Mouse (Mus musculus) c-Kit-positive CD71-positive TER-119-positive erythroid progenitor cells, embryonic 14.5 days (primary cell): ENCODE measurements around the gene Naxe.
A peak's percentile ranks its signal among the peaks of the same experiment; 100 is the strongest.

Source experiments
- DNase-seq: peaks from one replicate; pipeline ENCODE4 v3.0.0-alpha.2; 2013; ENCODE audit warnings: low spot score

The Naxe gene

DNA sequence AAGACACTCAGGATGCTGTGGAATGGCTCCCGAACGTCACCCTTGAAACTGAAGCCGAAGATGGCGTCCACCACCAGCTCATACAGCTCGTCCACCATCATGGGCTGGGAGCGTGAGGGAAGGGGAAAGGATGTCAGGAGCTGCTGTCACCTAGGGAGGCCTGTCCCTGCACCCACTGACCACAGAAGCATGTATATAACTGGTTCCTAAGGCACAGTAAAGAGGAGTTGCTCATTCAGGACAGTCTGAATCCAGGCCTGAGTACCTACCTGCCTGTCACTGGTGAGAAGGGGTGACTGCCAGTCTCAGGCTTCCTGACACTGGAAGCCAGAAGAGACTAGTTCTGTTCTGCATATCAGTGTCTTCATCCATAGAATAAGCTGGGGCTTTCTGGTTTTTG, 1.3 kb downstream of the Naxe start:
- DNase-seq, result no peak

GRCm38 (mm10) chr3:88049532-88049931, 8.8 kb downstream of the Naxe start:
- no peak for DNase-seq

- DNase-seq, result peak; percentile 97
Observed at GRCm38 (mm10) chr3:88042661-88043421, 15.5 kb downstream of the Naxe start, which contains the start of gene Gpatch4. Gene Gpatch4, plus strand, starts transcription at chr3:88043108.

GRCm38 (mm10) chr3:88035561-88036293, 22.6 kb downstream of the Naxe start:
- no peak for DNase-seq

DNA sequence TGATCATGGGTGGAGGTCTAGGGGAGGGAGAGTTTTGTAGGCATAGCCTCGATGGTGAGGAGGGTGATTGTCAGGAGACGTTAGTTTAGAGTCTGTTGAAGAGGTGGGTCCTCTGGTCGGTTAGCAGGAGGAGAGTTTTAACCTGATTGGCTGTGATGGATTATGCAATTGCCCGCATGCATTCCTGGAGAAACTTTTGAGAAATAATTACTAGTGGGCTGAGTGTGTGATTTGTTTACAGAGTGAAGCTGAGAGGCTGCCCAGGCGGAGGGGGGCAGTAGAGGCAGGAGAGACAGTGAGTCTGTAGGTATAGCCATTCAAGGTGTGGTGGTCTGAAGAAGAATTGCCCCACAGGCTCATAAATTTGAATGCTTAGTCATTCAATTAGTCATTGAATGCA, 24.8 kb downstream of the Naxe start:
- no peak for DNase-seq

GRCm38 (mm10) chr3:88030608-88031395, 27.5 kb downstream of the Naxe start:
- no peak for DNase-seq

- no peak for DNase-seq
Observed at GRCm38 (mm10) chr3:88027434-88028186, 30.7 kb downstream of the Naxe start, which contains the start of gene Hapln2. Gene Hapln2, minus strand, starts transcription at chr3:88027583.

DNA sequence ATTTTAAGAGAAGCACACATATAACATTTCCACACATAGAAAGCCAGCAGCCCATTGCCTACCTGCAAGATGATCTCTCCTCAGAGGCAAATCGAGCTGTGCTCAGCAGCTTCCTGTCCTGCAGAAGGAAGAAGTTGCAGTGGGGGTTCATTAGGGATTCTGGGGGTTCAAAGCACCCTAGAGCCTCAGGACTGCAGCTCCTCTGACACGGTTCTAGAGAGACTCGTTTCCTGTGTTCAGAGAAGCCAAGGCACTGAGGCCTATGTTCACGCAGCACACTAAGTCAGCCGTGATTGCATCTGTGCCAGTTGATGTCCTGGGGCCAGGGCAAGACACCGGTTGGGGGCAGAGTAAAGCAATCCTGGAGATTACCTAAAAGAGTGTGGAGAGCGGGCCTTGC, 31.5 kb downstream of the Naxe start:
- no peak for DNase-seq

DNA sequence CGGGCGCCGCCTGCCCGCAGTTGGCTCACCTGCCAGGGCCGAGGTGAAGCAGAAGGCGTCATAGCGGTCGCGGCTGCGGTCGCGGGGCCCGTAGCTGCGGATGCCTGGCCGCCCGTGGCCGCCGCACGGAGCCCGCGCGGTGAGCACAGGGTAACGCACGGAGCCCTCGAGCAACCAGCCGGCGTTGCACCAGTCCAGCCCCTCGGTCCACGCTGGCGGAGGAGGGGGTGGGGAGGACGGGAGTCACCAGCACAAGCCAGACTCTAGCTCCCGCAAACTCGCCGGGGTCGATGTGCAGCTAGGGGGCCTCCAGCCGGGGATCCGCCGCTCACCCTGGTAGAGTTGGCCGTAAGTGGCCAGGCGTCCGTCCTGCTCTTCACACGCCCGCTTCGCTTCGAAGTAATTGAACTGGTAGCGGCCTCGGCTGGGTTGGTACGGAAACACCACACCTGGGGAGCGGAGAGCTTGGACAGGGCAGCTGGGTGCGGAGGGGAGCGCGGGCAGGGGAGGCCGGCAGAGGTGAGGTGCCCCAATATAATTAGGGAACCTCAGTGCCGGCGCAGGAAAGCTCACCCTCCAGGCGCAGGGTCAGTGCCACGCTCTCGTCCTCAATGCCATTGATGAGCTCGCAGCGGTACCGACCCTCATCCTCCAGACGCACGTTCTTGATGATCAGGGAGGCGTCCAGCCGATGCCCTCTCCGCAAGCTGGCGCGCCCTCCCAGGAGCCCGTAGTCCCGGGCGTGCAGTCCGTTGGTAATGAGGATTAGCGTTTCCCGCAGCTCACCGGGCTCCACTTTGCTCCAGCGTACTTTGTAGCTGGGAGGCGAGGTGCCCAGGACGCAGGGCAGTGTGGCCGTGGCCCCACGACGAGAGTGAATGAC, 34.9 kb downstream of the Naxe start:
- no peak for DNase-seq

GRCm38 (mm10) chr3:88022322-88023191, 35.7 kb downstream of the Naxe start:
- peak; percentile 73 for DNase-seq

DNA sequence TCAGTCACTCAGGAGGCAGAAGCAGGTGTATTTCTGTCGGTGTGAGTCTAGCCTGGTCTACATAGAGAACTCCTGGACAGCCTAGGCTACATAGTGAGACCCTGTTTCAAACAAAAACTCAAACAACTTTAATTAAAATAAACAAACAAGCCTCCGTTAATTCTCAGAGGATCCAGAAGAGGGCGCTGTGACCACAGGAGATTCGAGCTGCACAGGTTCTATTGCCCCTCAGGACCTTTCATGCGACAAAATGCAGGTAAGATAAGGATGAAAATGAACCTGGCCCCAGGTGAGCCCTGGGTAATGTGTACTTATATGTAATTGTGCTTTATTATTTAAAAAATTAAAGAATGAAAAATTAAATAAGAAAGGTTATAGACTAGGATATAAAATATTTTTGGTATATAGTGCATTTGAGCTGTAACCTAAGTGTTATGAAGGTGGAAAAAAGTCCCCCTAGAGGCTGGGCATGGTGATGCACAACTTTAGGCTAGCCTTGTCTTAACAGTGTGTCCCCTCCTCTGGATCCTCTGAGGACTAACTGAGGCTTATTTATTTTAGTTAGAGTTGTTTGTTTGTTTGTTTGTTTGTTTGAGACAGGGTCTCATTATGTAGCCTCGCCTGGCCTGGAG, 47.5 kb downstream of the Naxe start:
- peak; percentile 51 for DNase-seq
